Mouse (Mus musculus): ENCODE results near the gene Dmrtc2.

Gene Dmrtc2

GRCm38 (mm10) chr7:24902264-24902629, 32.4 kb downstream of the Dmrtc2 start:
- DNase-seq (ENCODE audit: low spot score in 2 of 2), result no peak

- DNase-seq (ENCODE audit: low spot score in 2 of 2), result peak in 1 of 2 experiments; percentile 34
Observed at GRCm38 (mm10) chr7:24902630-24903443, 33.0 kb downstream of the Dmrtc2 start, which contains the start of gene Arhgef1. TSS of gene Arhgef1 (plus strand) at chr7:24902912.

GRCm38 (mm10) chr7:24903444-24903825, 33.6 kb downstream of the Dmrtc2 start:
- no peak for DNase-seq (ENCODE audit: low spot score in 2 of 2)

GRCm38 (mm10) chr7:24904070-24904483, 34.2 kb downstream of the Dmrtc2 start:
- peak; percentile 92 to 98 for DNase-seq (ENCODE audit: low spot score in 2 of 2)

- peak in 1 of 2 experiments; percentile 49 for DNase-seq (ENCODE audit: low spot score in 2 of 2)
Observed at GRCm38 (mm10) chr7:24904936-24905335, 35.1 kb downstream of the Dmrtc2 start.

- DNase-seq (ENCODE audit: low spot score in 2 of 2), result no peak
Observed at GRCm38 (mm10) chr7:24906551-24906950, 36.7 kb downstream of the Dmrtc2 start.

GRCm38 (mm10) chr7:24907211-24907748, 37.4 kb downstream of the Dmrtc2 start:
- DNase-seq (ENCODE audit: low spot score in 2 of 2), result no peak

- DNase-seq (ENCODE audit: low spot score in 2 of 2), result no peak
Observed at GRCm38 (mm10) chr7:24912480-24912879, 42.6 kb downstream of the Dmrtc2 start.

GRCm38 (mm10) chr7:24918763-24919323, 49.0 kb downstream of the Dmrtc2 start:
- DNase-seq (ENCODE audit: low spot score in 2 of 2), result no peak

- no peak for DNase-seq (ENCODE audit: low spot score in 2 of 2)
Observed at GRCm38 (mm10) chr7:24919728-24920127, 49.9 kb downstream of the Dmrtc2 start.
